Mouse (Mus musculus): ENCODE data around the gene Asb4. TPM values are rescaled to one million over a fixed set of nuclear protein-coding genes. Genes with fewer than 3 reads are reported as not detected.
A peak's percentile ranks its signal among the peaks of the same experiment; 100 is the strongest.

Gene Asb4
- total RNA-seq, 2 experiments from 2014 or later = 0.25 to 0.59 TPM

GRCm38 (mm10) chr6:5386486-5386885 lies 3.3 kb downstream of the Asb4 start:
- DNase-seq (ENCODE audit: low spot score in 2 of 2) = no peak
- intact Hi-C loops (cut with DNase I) = loop anchor here (10.0 kb wide), 2 partner anchors 222 to 642 kb away; partner anchors contain the start of genes Peg10 and Sgce

- intact Hi-C loops (cut with DNase I) = loop anchor here (10.0 kb wide), 2 partner anchors 223 to 643 kb away; partner anchors contain the start of genes Peg10 and Sgce
- no peak for DNase-seq (ENCODE audit: low spot score in 2 of 2)
These were observed 4.2 kb downstream of the Asb4 start for GRCm38 (mm10) chr6:5387396-5387795.

- intact Hi-C loops (cut with DNase I) = no loop called here
- no peak for DNase-seq (ENCODE audit: low spot score in 2 of 2)
These were observed 7.1 kb downstream of the Asb4 start for GRCm38 (mm10) chr6:5390298-5390697.

GRCm38 (mm10) chr6:5390952-5391351 lies 7.8 kb downstream of the Asb4 start:
- intact Hi-C loops (cut with DNase I) = no loop called here

GRCm38 (mm10) chr6:5394971-5395370 lies 11.8 kb downstream of the Asb4 start:
- no peak for DNase-seq (ENCODE audit: low spot score in 2 of 2)
- intact Hi-C loops (cut with DNase I) = no loop called here

More at GRCm38 (mm10) chr6:5390952-5391351, 7.8 kb downstream of the Asb4 start:
- DNase-seq (ENCODE audit: low spot score in 2 of 2) = no peak

GRCm38 (mm10) chr6:5396797-5397196 lies 13.6 kb downstream of the Asb4 start:
- intact Hi-C loops (cut with DNase I) = no loop called here
- no peak for DNase-seq (ENCODE audit: low spot score in 2 of 2)

- intact Hi-C loops (cut with DNase I) = loop anchor here (5.0 kb wide), 1 partner anchor 1894 kb away; no protein-coding TSS in a partner anchor
- DNase-seq (ENCODE audit: low spot score in 2 of 2) = peak; percentile 49 to 59
These were observed 18.2 kb downstream of the Asb4 start for GRCm38 (mm10) chr6:5401394-5401793.

GRCm38 (mm10) chr6:5403095-5403815 lies 20.1 kb downstream of the Asb4 start:
- intact Hi-C loops (cut with DNase I) = loop anchor here (5.0 kb wide), 1 partner anchor 1896 kb away; no protein-coding TSS in a partner anchor
- DNase-seq (ENCODE audit: low spot score in 2 of 2) = no peak

- intact Hi-C loops (cut with DNase I) = loop anchor here (5.0 kb wide), 1 partner anchor 1897 kb away; no protein-coding TSS in a partner anchor
- no peak for DNase-seq (ENCODE audit: low spot score in 2 of 2)
These were observed 20.8 kb downstream of the Asb4 start for GRCm38 (mm10) chr6:5404016-5404415.

GRCm38 (mm10) chr6:5408451-5409177 lies 25.4 kb downstream of the Asb4 start:
- intact Hi-C loops (cut with DNase I) = no loop called here

GRCm38 (mm10) chr6:5409676-5410075 lies 26.5 kb downstream of the Asb4 start:
- DNase-seq (ENCODE audit: low spot score in 2 of 2) = no peak
- intact Hi-C loops (cut with DNase I) = loop anchor here (10.0 kb wide), 1 partner anchor 85 kb away; the partner anchor contains the start of gene Pdk4

More at GRCm38 (mm10) chr6:5408451-5409177, 25.4 kb downstream of the Asb4 start:
- no peak for DNase-seq (ENCODE audit: low spot score in 2 of 2)

- intact Hi-C loops (cut with DNase I) = loop anchor here (1.0 to 10.0 kb wide), 2 partner anchors 84 to 178 kb away; partner anchors contain the start of gene Pdk4
- DNase-seq (ENCODE audit: low spot score in 2 of 2) = peak; percentile 24 to 46
These were observed 27.7 kb downstream of the Asb4 start for GRCm38 (mm10) chr6:5410697-5411391.

GRCm38 (mm10) chr6:5413282-5413681 lies 30.1 kb downstream of the Asb4 start:
- DNase-seq (ENCODE audit: low spot score in 2 of 2) = no peak
- intact Hi-C loops (cut with DNase I) = loop anchor here (10.0 kb wide), 1 partner anchor 82 kb away; the partner anchor contains the start of gene Pdk4

- intact Hi-C loops (cut with DNase I) = no loop called here
- no peak for DNase-seq (ENCODE audit: low spot score in 2 of 2)
These were observed 38.3 kb downstream of the Asb4 start for GRCm38 (mm10) chr6:5421442-5421841.

GRCm38 (mm10) chr6:5422386-5422785 lies 39.2 kb downstream of the Asb4 start:
- no peak for DNase-seq (ENCODE audit: low spot score in 2 of 2)
- intact Hi-C loops (cut with DNase I) = no loop called here

GRCm38 (mm10) chr6:5423594-5423993 lies 40.4 kb downstream of the Asb4 start:
- DNase-seq (ENCODE audit: low spot score in 2 of 2) = no peak
- intact Hi-C loops (cut with DNase I) = no loop called here

- intact Hi-C loops (cut with DNase I) = no loop called here
- no peak for DNase-seq (ENCODE audit: low spot score in 2 of 2)
These were observed 43.8 kb downstream of the Asb4 start for GRCm38 (mm10) chr6:5427033-5427432.

GRCm38 (mm10) chr6:5429562-5429961 lies 46.4 kb downstream of the Asb4 start:
- DNase-seq (ENCODE audit: low spot score in 2 of 2) = no peak
- intact Hi-C loops (cut with DNase I) = no loop called here

GRCm38 (mm10) chr6:5429982-5430550 lies 46.9 kb downstream of the Asb4 start:
- no peak for DNase-seq (ENCODE audit: low spot score in 2 of 2)
- intact Hi-C loops (cut with DNase I) = no loop called here

Measured in left cerebral cortex, postnatal 36 days (tissue).